Mouse (Mus musculus): Measurements from ENCODE around the gene Cd48. TPM values are rescaled to one million over a fixed set of nuclear protein-coding genes. Genes with fewer than 3 reads are reported as not detected.
A peak's percentile ranks its signal among the peaks of the same experiment; 100 is the strongest.
"Not testable (repeated sequence)": the region's sequence is repeated elsewhere in the genome, so short reads cannot be mapped to it uniquely, and the experiment has no call there.

The Cd48 gene
- polyA plus RNA-seq, 1 experiment from 2014 or later = 2.1 TPM

GRCm38 (mm10) chr1:171652734-171653133 lies 29.1 kb upstream of the Cd48 start, which contains the start of gene Slamf7:
Gene Slamf7, minus strand, starts transcription at chr1:171653035.
- no peaks in the 10 kb centered on the region for H3K4me1 ChIP-seq (replicated peaks; ENCODE audit: control insufficient read depth, insufficient read depth, low read length)
- no peaks in the 10 kb centered on the region for H3K27me3 ChIP-seq (ENCODE audit: control insufficient read depth, insufficient read depth, low read length)
- no peaks in the 10 kb centered on the region for H3K9me3 ChIP-seq (ENCODE audit: control insufficient read depth, low read length)
- no peak for DNase-seq (ENCODE audit: low spot score)
- 91% methylated on average over 5 of the region's 5 CpGs for WGBS
- H3K9ac ChIP-seq = no peak within 1 kb of the TSS
- H3K4me3 ChIP-seq (replicated peaks; ENCODE audit: low read length) = no peak within 1 kb of the TSS
- ATAC-seq (ENCODE audit: low FRiP score) = no peak
- H3K36me3 ChIP-seq (replicated peaks; ENCODE audit: control insufficient read depth, insufficient read depth) = no peaks in the 10 kb centered on the region
- H3K4me2 ChIP-seq (replicated peaks) = no peak within 1 kb of the TSS
- H3K27ac ChIP-seq = no peak within 1 kb of the TSS

- Histone ChIP-seq H3K4me3 (replicated peaks; ENCODE audit: low read length) (no peak overlapping the region), H3K9me3 (ENCODE audit: control insufficient read depth, low read length) (no peaks in the 10 kb centered on the region), H3K27ac (no peak overlapping the region), H3K36me3 (replicated peaks; ENCODE audit: control insufficient read depth, insufficient read depth) (no peaks in the 10 kb centered on the region), H3K27me3 (ENCODE audit: control insufficient read depth, insufficient read depth, low read length) (no peaks in the 10 kb centered on the region), H3K9ac (no peak overlapping the region), H3K4me1 (replicated peaks; ENCODE audit: control insufficient read depth, insufficient read depth, low read length) (no peaks in the 10 kb centered on the region), H3K4me2 (replicated peaks) (no peak overlapping the region)
- ATAC-seq (ENCODE audit: low FRiP score) (no peak), DNase-seq (ENCODE audit: low spot score) (no peak)
- WGBS = 84% methylated on average over 5 of the region's 5 CpGs
These were observed 23.2 kb upstream of the Cd48 start for GRCm38 (mm10) chr1:171658561-171658991.

- DNase-seq (ENCODE audit: low spot score) (no peak), ATAC-seq (ENCODE audit: low FRiP score) (no peak)
- no peaks in the 10 kb centered on the region for H3K9me3 ChIP-seq (ENCODE audit: control insufficient read depth, low read length)
- H3K27me3 ChIP-seq (ENCODE audit: control insufficient read depth, insufficient read depth, low read length) = no peaks in the 10 kb centered on the region
- no peak overlapping the region for H3K4me3 ChIP-seq (replicated peaks; ENCODE audit: low read length)
- no peaks in the 10 kb centered on the region for H3K36me3 ChIP-seq (replicated peaks; ENCODE audit: control insufficient read depth, insufficient read depth)
- 95% methylated on average over 1 of the region's 1 CpGs for WGBS
- no peaks in the 10 kb centered on the region for H3K4me1 ChIP-seq (replicated peaks; ENCODE audit: control insufficient read depth, insufficient read depth, low read length)
- H3K4me2 ChIP-seq (replicated peaks) = no peak overlapping the region
- H3K9ac ChIP-seq = no peak overlapping the region
- H3K27ac ChIP-seq = no peak overlapping the region
These were observed 21.4 kb upstream of the Cd48 start for GRCm38 (mm10) chr1:171660423-171660822.

GRCm38 (mm10) chr1:171661482-171661881 lies 20.3 kb upstream of the Cd48 start:
- no peak overlapping the region for H3K4me2 ChIP-seq (replicated peaks)
- 51% methylated on average over 2 of the region's 2 CpGs for WGBS
- DNase-seq (ENCODE audit: low spot score) (no peak), ATAC-seq (ENCODE audit: low FRiP score) (no peak)
- H3K9me3 ChIP-seq (ENCODE audit: control insufficient read depth, low read length) = no peaks in the 10 kb centered on the region
- no peak overlapping the region for H3K27ac ChIP-seq
- H3K4me3 ChIP-seq (replicated peaks; ENCODE audit: low read length) = no peak overlapping the region
- H3K9ac ChIP-seq = no peak overlapping the region
- H3K27me3 ChIP-seq (ENCODE audit: control insufficient read depth, insufficient read depth, low read length) = no peaks in the 10 kb centered on the region
- H3K36me3 ChIP-seq (replicated peaks; ENCODE audit: control insufficient read depth, insufficient read depth) = no peaks in the 10 kb centered on the region
- no peaks in the 10 kb centered on the region for H3K4me1 ChIP-seq (replicated peaks; ENCODE audit: control insufficient read depth, insufficient read depth, low read length)

- Histone ChIP-seq H3K4me3 (replicated peaks; ENCODE audit: low read length) (no peak overlapping the region), H3K27me3 (ENCODE audit: control insufficient read depth, insufficient read depth, low read length) (no peaks in the 10 kb centered on the region), H3K27ac (no peak overlapping the region), H3K9me3 (ENCODE audit: control insufficient read depth, low read length) (no peaks in the 10 kb centered on the region), H3K9ac (no peak overlapping the region), H3K4me1 (replicated peaks; ENCODE audit: control insufficient read depth, insufficient read depth, low read length) (no peaks in the 10 kb centered on the region), H3K36me3 (replicated peaks; ENCODE audit: control insufficient read depth, insufficient read depth) (no peaks in the 10 kb centered on the region), H3K4me2 (replicated peaks) (no peak overlapping the region)
- ATAC-seq (ENCODE audit: low FRiP score) = no peak
- 94% methylated on average over 2 of the region's 2 CpGs for WGBS
- DNase-seq (ENCODE audit: low spot score) = no peak
These were observed 18.1 kb upstream of the Cd48 start for GRCm38 (mm10) chr1:171663757-171664156.

GRCm38 (mm10) chr1:171666350-171666749 lies 15.5 kb upstream of the Cd48 start:
- no peaks in the 10 kb centered on the region for H3K27me3 ChIP-seq (ENCODE audit: control insufficient read depth, insufficient read depth, low read length)
- no peaks in the 10 kb centered on the region for H3K9me3 ChIP-seq (ENCODE audit: control insufficient read depth, low read length)
- no peak overlapping the region for H3K4me3 ChIP-seq (replicated peaks; ENCODE audit: low read length)
- WGBS = 91% methylated on average over 6 of the region's 6 CpGs
- no peak for ATAC-seq (ENCODE audit: low FRiP score)
- H3K9ac ChIP-seq = no peak overlapping the region
- H3K36me3 ChIP-seq (replicated peaks; ENCODE audit: control insufficient read depth, insufficient read depth) = no peaks in the 10 kb centered on the region
- DNase-seq (ENCODE audit: low spot score) = no peak
- H3K4me1 ChIP-seq (replicated peaks; ENCODE audit: control insufficient read depth, insufficient read depth, low read length) = no peaks in the 10 kb centered on the region
- H3K4me2 ChIP-seq (replicated peaks) = no peak overlapping the region
- H3K27ac ChIP-seq = no peak overlapping the region

- Histone ChIP-seq H3K9me3 (ENCODE audit: control insufficient read depth, low read length) (no peaks in the 10 kb centered on the region), H3K4me2 (replicated peaks) (no peak overlapping the region), H3K27ac (no peak overlapping the region), H3K4me1 (replicated peaks; ENCODE audit: control insufficient read depth, insufficient read depth, low read length) (no peaks in the 10 kb centered on the region), H3K4me3 (replicated peaks; ENCODE audit: low read length) (no peak overlapping the region), H3K36me3 (replicated peaks; ENCODE audit: control insufficient read depth, insufficient read depth) (no peaks in the 10 kb centered on the region), H3K27me3 (ENCODE audit: control insufficient read depth, insufficient read depth, low read length) (no peaks in the 10 kb centered on the region), H3K9ac (no peak overlapping the region)
- ATAC-seq (ENCODE audit: low FRiP score) = no peak
- no peak for DNase-seq (ENCODE audit: low spot score)
- WGBS = 75% methylated on average over 1 of the region's 1 CpGs
These were observed 14.6 kb upstream of the Cd48 start for GRCm38 (mm10) chr1:171667160-171667559.

- H3K27me3 ChIP-seq (ENCODE audit: control insufficient read depth, insufficient read depth, low read length); ATAC-seq (ENCODE audit: low FRiP score); H3K4me2 ChIP-seq (replicated peaks); H3K4me3 ChIP-seq (replicated peaks; ENCODE audit: low read length); H3K27ac ChIP-seq; H3K36me3 ChIP-seq (replicated peaks; ENCODE audit: control insufficient read depth, insufficient read depth); H3K9me3 ChIP-seq (ENCODE audit: control insufficient read depth, low read length); DNase-seq (ENCODE audit: low spot score); H3K9ac ChIP-seq; H3K4me1 ChIP-seq (replicated peaks; ENCODE audit: control insufficient read depth, insufficient read depth, low read length): not testable (repeated sequence)
- 98% methylated on average over 2 of the region's 2 CpGs for WGBS
These were observed 9.4 kb upstream of the Cd48 start for GRCm38 (mm10) chr1:171672451-171672850.

- ATAC-seq (ENCODE audit: low FRiP score) (no peak), DNase-seq (ENCODE audit: low spot score) (peak; percentile 45)
- H3K9ac ChIP-seq = no peak overlapping the region
- no peaks in the 10 kb centered on the region for H3K9me3 ChIP-seq (ENCODE audit: control insufficient read depth, low read length)
- WGBS = 64% methylated on average over 5 of the region's 5 CpGs
- no peak overlapping the region for H3K27ac ChIP-seq
- H3K4me3 ChIP-seq (replicated peaks; ENCODE audit: low read length) = no peak overlapping the region
- H3K4me1 ChIP-seq (replicated peaks; ENCODE audit: control insufficient read depth, insufficient read depth, low read length) = no peaks in the 10 kb centered on the region
- no peaks in the 10 kb centered on the region for H3K36me3 ChIP-seq (replicated peaks; ENCODE audit: control insufficient read depth, insufficient read depth)
- H3K27me3 ChIP-seq (ENCODE audit: control insufficient read depth, insufficient read depth, low read length) = no peaks in the 10 kb centered on the region
- no peak overlapping the region for H3K4me2 ChIP-seq (replicated peaks)
These were observed 8.8 kb upstream of the Cd48 start for GRCm38 (mm10) chr1:171672854-171673475.

GRCm38 (mm10) chr1:171674467-171674866 lies 7.3 kb upstream of the Cd48 start:
- no peaks in the 10 kb centered on the region for H3K9me3 ChIP-seq (ENCODE audit: control insufficient read depth, low read length)
- no peak for ATAC-seq (ENCODE audit: low FRiP score)
- H3K27ac ChIP-seq = no peak overlapping the region
- WGBS = 86% methylated on average over 1 of the region's 1 CpGs
- no peaks in the 10 kb centered on the region for H3K27me3 ChIP-seq (ENCODE audit: control insufficient read depth, insufficient read depth, low read length)
- no peaks in the 10 kb centered on the region for H3K36me3 ChIP-seq (replicated peaks; ENCODE audit: control insufficient read depth, insufficient read depth)
- DNase-seq (ENCODE audit: low spot score) = no peak
- H3K9ac ChIP-seq = no peak overlapping the region
- H3K4me2 ChIP-seq (replicated peaks) = no peak overlapping the region
- H3K4me3 ChIP-seq (replicated peaks; ENCODE audit: low read length) = no peak overlapping the region
- H3K4me1 ChIP-seq (replicated peaks; ENCODE audit: control insufficient read depth, insufficient read depth, low read length) = no peaks in the 10 kb centered on the region
